Mouse (Mus musculus): ENCODE data around the gene Ddx11. TPM values are rescaled to one million over a fixed set of nuclear protein-coding genes. Genes with fewer than 3 reads are reported as not detected.
"Not testable (repeated sequence)": the region's sequence is repeated elsewhere in the genome, so short reads cannot be mapped to it uniquely, and the experiment has no call there.

Gene Ddx11
- polyA plus RNA-seq, 1 experiment from 2014 or later: 18.5 TPM

DNA sequence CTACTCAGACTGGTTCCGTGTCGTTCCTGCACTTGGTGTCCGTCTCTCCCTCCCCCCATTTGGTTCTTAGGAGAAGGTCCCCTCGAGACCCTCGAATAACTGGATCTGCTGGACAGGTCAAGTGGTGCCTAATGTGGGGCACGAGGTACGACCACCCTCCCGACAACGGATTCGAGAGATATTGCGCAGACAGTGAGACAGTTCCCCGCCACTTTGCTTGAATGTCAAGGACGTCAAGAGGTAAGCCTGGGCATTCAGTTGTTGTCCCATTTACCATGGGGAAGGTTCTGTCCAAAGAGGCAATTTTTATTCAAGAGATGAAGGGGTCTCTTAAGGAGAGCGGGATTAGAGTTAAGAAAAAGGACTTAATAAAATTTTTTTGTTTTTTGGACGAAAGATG, 47.7 kb downstream of the Ddx11 start:
- H3K4me3 ChIP-seq (ENCODE audit: low read depth, low read length); H3K36me3 ChIP-seq (ENCODE audit: control insufficient read depth, insufficient read depth, low read length); ATAC-seq (replicated peaks; ENCODE audit: low FRiP score, low TSS enrichment, low read depth); H3K27me3 ChIP-seq (replicated peaks; ENCODE audit: control insufficient read depth, insufficient read depth, low read length); H3K27ac ChIP-seq (ENCODE audit: low read depth); H3K9ac ChIP-seq (ENCODE audit: low read length); H3K4me2 ChIP-seq (ENCODE audit: low read length); H3K4me1 ChIP-seq (replicated peaks; ENCODE audit: control insufficient read depth, insufficient read depth, low read length); H3K9me3 ChIP-seq (ENCODE audit: control insufficient read depth, low read length); DNase-seq (ENCODE audit: low spot score): not testable (repeated sequence)
- WGBS: 91% methylated on average over 15 of the region's 15 CpGs

DNA sequence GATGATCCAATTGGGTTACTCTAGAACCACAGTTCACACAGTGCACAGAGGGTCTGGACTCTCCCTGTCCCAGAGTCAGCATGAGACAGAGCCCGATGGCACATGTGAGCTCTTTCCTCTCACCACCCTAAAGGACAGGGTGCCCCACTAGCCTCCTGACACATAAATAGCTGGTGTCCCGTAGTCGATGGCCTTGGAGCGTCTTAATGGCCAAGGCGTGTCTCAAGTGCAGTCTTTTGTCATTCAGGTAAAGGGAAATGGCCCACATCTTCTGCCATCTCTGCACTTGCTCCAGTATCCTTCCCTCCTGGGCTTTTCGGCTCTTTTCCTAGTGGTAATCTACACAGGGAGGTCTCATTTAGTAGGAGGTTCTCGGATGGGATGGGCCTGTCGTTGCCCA, 67.3 kb downstream of the Ddx11 start:
- DNase-seq (ENCODE audit: low spot score) (no peak), ATAC-seq (replicated peaks; ENCODE audit: low FRiP score, low TSS enrichment, low read depth) (no peak)
- Histone ChIP-seq H3K36me3 (ENCODE audit: control insufficient read depth, insufficient read depth, low read length) (no peaks in the 10 kb centered on the region), H3K27ac (ENCODE audit: low read depth) (no peak overlapping the region), H3K9me3 (ENCODE audit: control insufficient read depth, low read length) (no peaks in the 10 kb centered on the region), H3K4me1 (replicated peaks; ENCODE audit: control insufficient read depth, insufficient read depth, low read length) (no peaks in the 10 kb centered on the region), H3K9ac (ENCODE audit: low read length) (no peak overlapping the region), H3K4me3 (ENCODE audit: low read depth, low read length) (no peak overlapping the region), H3K4me2 (ENCODE audit: low read length) (no peak overlapping the region), H3K27me3 (replicated peaks; ENCODE audit: control insufficient read depth, insufficient read depth, low read length) (no peaks in the 10 kb centered on the region)
- WGBS: 84% methylated on average over 8 of the region's 8 CpGs

GRCm38 (mm10) chr17:66197041-66197440, 73.7 kb downstream of the Ddx11 start:
- H3K9ac ChIP-seq (ENCODE audit: low read length): no peak overlapping the region

More at GRCm38 (mm10) chr17:66197041-66197440, 73.7 kb downstream of the Ddx11 start:
- 54% methylated on average over 3 of the region's 3 CpGs for WGBS
- H3K4me3 ChIP-seq (ENCODE audit: low read depth, low read length): no peak overlapping the region
- no peaks in the 10 kb centered on the region for H3K9me3 ChIP-seq (ENCODE audit: control insufficient read depth, low read length)
- H3K27me3 ChIP-seq (replicated peaks; ENCODE audit: control insufficient read depth, insufficient read depth, low read length): no peaks in the 10 kb centered on the region
- H3K4me1 ChIP-seq (replicated peaks; ENCODE audit: control insufficient read depth, insufficient read depth, low read length): no peaks in the 10 kb centered on the region
- ATAC-seq (replicated peaks; ENCODE audit: low FRiP score, low TSS enrichment, low read depth) (no peak), DNase-seq (ENCODE audit: low spot score) (no peak)
- H3K27ac ChIP-seq (ENCODE audit: low read depth): no peak overlapping the region
- no peak overlapping the region for H3K4me2 ChIP-seq (ENCODE audit: low read length)
- no peaks in the 10 kb centered on the region for H3K36me3 ChIP-seq (ENCODE audit: control insufficient read depth, insufficient read depth, low read length)

Other genes starting within 250 kb of the Ddx11 start
- 62.0 and 67.7 TPM in 2 replicates for gene Ralbp1, start 237.7 kb upstream of the Ddx11 start, polyA plus RNA-seq (2014; fragmentation: Nextera tagmentation; extraction: Ambion mirVana)
- 104 and 114 TPM in 2 replicates for gene Twsg1, start 172.3 kb upstream of the Ddx11 start, polyA plus RNA-seq (2014; fragmentation: Nextera tagmentation; extraction: Ambion mirVana)
- 21.2 and 24.7 TPM in 2 replicates for gene Ankrd12, start 46.4 kb upstream of the Ddx11 start, polyA plus RNA-seq (2014; fragmentation: Nextera tagmentation; extraction: Ambion mirVana)
- 379 and 401 TPM in 2 replicates for gene Ndufv2, start 22.0 kb upstream of the Ddx11 start, polyA plus RNA-seq (2014; fragmentation: Nextera tagmentation; extraction: Ambion mirVana)
- 34.0 and 38.0 TPM in 2 replicates for gene Washc1, start 12.0 kb upstream of the Ddx11 start, polyA plus RNA-seq (2014; fragmentation: Nextera tagmentation; extraction: Ambion mirVana)

Measured in intestine, embryonic 14.5 days (tissue).